Mouse (Mus musculus): ENCODE measurements around the gene Myo18b. TPM values are rescaled to one million over a fixed set of nuclear protein-coding genes. Genes with fewer than 3 reads are reported as not detected.

Gene Myo18b
- polyA plus RNA-seq, 1 experiment: 0.37 TPM

GRCm38 (mm10) chr5:112659295-112659694 is 236.9 kb downstream of the Myo18b start:
- TF ChIP-seq CTCF (IDR thresholded peaks at IDR 0.05; ENCODE audit: extremely low read depth, insufficient read length, insufficient replicate concordance, low read depth, low read length) (no peak), POLR2A (IDR thresholded peaks at IDR 0.05; ENCODE audit: low read depth, low read length) (no peak)
- Histone ChIP-seq H3K27ac (ENCODE audit: insufficient read depth, low read depth, low read length) (no peak overlapping the region), H3K4me3 (ENCODE audit: low read depth, low read length) (no peak overlapping the region), H3K36me3 (ENCODE audit: control insufficient read depth, insufficient read depth, low read length) (no peaks in the 10 kb centered on the region), H3K27me3 (ENCODE audit: control insufficient read depth, insufficient read depth, low read length) (peaks cover 6% of the 10 kb centered on the region), H3K4me1 (ENCODE audit: control insufficient read depth, insufficient read depth, insufficient read length, low read length) (no peaks in the 10 kb centered on the region)
- 37% methylated on average over 4 of the region's 4 CpGs for WGBS

DNA sequence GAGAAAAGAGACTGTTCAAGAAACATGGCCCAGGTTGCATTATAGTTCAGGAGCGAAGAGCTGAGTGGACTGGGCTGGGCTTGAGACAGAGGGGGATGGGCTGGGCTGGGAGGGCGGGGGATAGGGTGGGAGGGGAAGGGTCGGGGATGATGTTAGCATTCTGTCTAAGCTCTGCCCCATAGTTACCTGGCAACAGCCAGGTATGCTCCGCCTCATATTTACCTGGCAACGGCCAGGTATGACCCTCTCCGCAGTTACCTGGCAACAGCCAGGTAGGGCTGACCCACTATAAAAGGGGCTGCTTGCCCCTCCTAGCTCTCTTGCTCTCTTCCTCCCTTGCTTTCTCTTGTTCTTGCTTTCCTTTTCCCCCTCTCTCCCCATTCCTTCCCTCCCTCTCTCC is 239.4 kb downstream of the Myo18b start:
- Histone ChIP-seq H3K36me3 (ENCODE audit: control insufficient read depth, insufficient read depth, low read length) (no peaks in the 10 kb centered on the region), H3K4me3 (ENCODE audit: low read depth, low read length) (no peak overlapping the region), H3K4me1 (ENCODE audit: control insufficient read depth, insufficient read depth, insufficient read length, low read length) (no peaks in the 10 kb centered on the region), H3K27me3 (ENCODE audit: control insufficient read depth, insufficient read depth, low read length) (peaks cover 6% of the 10 kb centered on the region), H3K27ac (ENCODE audit: insufficient read depth, low read depth, low read length) (no peak overlapping the region)
- WGBS: 4% methylated on average over 6 of the region's 6 CpGs
- no peak for TF ChIP-seq CTCF (IDR thresholded peaks at IDR 0.05; ENCODE audit: extremely low read depth, insufficient read length, insufficient replicate concordance, low read depth, low read length)
- TF ChIP-seq POLR2A (IDR thresholded peaks at IDR 0.05; ENCODE audit: low read depth, low read length): no peak

- no peaks in the 10 kb centered on the region for H3K36me3 ChIP-seq (ENCODE audit: control insufficient read depth, insufficient read depth, low read length)
- 6% methylated on average over 15 of the region's 15 CpGs for WGBS
- H3K27ac ChIP-seq (ENCODE audit: insufficient read depth, low read depth, low read length): no peak overlapping the region
- no peaks in the 10 kb centered on the region for H3K4me1 ChIP-seq (ENCODE audit: control insufficient read depth, insufficient read depth, insufficient read length, low read length)
- TF ChIP-seq POLR2A (IDR thresholded peaks at IDR 0.05; ENCODE audit: low read depth, low read length): no peak
- no peak for TF ChIP-seq CTCF (IDR thresholded peaks at IDR 0.05; ENCODE audit: extremely low read depth, insufficient read length, insufficient replicate concordance, low read depth, low read length)
- peaks cover 6% of the 10 kb centered on the region for H3K27me3 ChIP-seq (ENCODE audit: control insufficient read depth, insufficient read depth, low read length)
- no peak overlapping the region for H3K4me3 ChIP-seq (ENCODE audit: low read depth, low read length)
These were observed 240.1 kb downstream of the Myo18b start for GRCm38 (mm10) chr5:112655986-112656541.

DNA sequence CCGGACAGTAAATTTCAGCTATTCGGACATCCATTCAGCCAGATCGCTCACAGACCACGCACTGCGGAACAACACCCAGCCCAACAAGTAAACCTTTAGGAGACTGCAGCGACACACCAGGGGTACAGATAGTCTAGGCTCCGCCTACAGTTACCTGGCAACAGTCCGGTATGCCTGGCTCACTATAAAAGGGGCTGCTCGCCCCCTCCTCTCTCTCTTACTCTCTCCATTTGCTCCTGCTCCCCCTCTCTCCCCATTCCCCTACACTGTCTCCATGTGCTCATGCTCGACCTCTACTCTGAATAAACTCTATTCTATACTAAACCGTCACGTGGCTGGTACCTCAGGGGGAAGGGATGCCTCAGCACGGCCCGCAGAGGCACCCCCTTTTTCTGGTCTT is 240.6 kb downstream of the Myo18b start:
- Histone ChIP-seq H3K27me3 (ENCODE audit: control insufficient read depth, insufficient read depth, low read length) (peaks cover 6% of the 10 kb centered on the region), H3K27ac (ENCODE audit: insufficient read depth, low read depth, low read length) (no peak overlapping the region), H3K4me3 (ENCODE audit: low read depth, low read length) (no peak overlapping the region), H3K36me3 (ENCODE audit: control insufficient read depth, insufficient read depth, low read length) (no peaks in the 10 kb centered on the region), H3K4me1 (ENCODE audit: control insufficient read depth, insufficient read depth, insufficient read length, low read length) (no peaks in the 10 kb centered on the region)
- TF ChIP-seq CTCF (IDR thresholded peaks at IDR 0.05; ENCODE audit: extremely low read depth, insufficient read length, insufficient replicate concordance, low read depth, low read length) (no peak), POLR2A (IDR thresholded peaks at IDR 0.05; ENCODE audit: low read depth, low read length) (no peak)
- WGBS: 5% methylated on average over 14 of the region's 14 CpGs

DNA sequence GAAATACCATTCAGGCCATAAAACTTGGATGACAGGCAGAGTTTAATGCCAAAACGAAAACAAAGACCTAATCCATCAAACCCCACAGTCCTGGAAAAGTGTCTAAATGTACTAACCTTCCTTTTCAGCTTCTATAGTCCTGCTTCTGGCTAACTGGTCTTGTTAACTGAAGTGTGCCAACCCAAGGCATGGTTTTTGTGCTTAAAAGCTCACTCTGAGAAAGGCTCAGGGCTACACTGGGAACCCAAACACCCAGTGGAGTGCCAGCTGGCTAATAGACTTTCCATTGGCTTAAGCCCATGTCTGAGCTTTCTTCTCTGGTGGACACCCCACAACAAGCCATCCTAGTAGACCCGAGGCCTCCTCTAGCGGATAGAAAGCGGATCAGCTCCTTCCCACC is 244.1 kb downstream of the Myo18b start:
- H3K36me3 ChIP-seq (ENCODE audit: control insufficient read depth, insufficient read depth, low read length): no peaks in the 10 kb centered on the region
- H3K4me3 ChIP-seq (ENCODE audit: low read depth, low read length): no peak overlapping the region
- 80% methylated on average over 4 of the region's 4 CpGs for WGBS
- no peak overlapping the region for H3K27ac ChIP-seq (ENCODE audit: insufficient read depth, low read depth, low read length)
- peaks cover 6% of the 10 kb centered on the region for H3K27me3 ChIP-seq (ENCODE audit: control insufficient read depth, insufficient read depth, low read length)
- no peaks in the 10 kb centered on the region for H3K4me1 ChIP-seq (ENCODE audit: control insufficient read depth, insufficient read depth, insufficient read length, low read length)
- TF ChIP-seq CTCF (IDR thresholded peaks at IDR 0.05; ENCODE audit: extremely low read depth, insufficient read length, insufficient replicate concordance, low read depth, low read length) (no peak), POLR2A (IDR thresholded peaks at IDR 0.05; ENCODE audit: low read depth, low read length) (no peak)

GRCm38 (mm10) chr5:112649164-112649702 is 246.9 kb downstream of the Myo18b start:
- Histone ChIP-seq H3K36me3 (ENCODE audit: control insufficient read depth, insufficient read depth, low read length) (no peaks in the 10 kb centered on the region), H3K27me3 (ENCODE audit: control insufficient read depth, insufficient read depth, low read length) (no peaks in the 10 kb centered on the region), H3K27ac (ENCODE audit: insufficient read depth, low read depth, low read length) (no peak overlapping the region), H3K4me3 (ENCODE audit: low read depth, low read length) (no peak overlapping the region), H3K4me1 (ENCODE audit: control insufficient read depth, insufficient read depth, insufficient read length, low read length) (no peaks in the 10 kb centered on the region)
- 76% methylated on average over 6 of the region's 6 CpGs for WGBS
- no peak for TF ChIP-seq CTCF (IDR thresholded peaks at IDR 0.05; ENCODE audit: extremely low read depth, insufficient read length, insufficient replicate concordance, low read depth, low read length)
- no peak for TF ChIP-seq POLR2A (IDR thresholded peaks at IDR 0.05; ENCODE audit: low read depth, low read length)

DNA sequence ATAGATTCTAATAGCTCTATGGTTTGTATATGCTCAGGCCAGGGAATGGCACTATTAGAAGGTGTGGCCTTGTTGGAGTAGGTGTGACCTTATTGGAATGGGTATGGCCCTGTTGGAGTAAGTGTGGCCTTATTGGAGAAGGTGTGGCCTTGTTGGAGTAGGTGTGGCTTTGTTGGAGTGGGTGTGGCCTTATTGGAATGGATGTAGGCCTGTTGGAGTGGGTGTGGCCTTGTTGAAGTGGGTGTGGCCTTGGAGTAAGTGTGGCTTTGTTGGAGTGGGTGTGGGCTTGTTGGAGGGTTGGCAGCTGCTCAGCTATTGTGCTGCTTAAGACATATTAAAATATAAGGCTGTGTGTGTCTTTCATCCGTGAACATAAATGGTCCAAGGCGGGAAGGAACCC is 249.3 kb downstream of the Myo18b start:
- Histone ChIP-seq H3K27ac (ENCODE audit: insufficient read depth, low read depth, low read length) (no peak overlapping the region), H3K4me1 (ENCODE audit: control insufficient read depth, insufficient read depth, insufficient read length, low read length) (no peaks in the 10 kb centered on the region), H3K27me3 (ENCODE audit: control insufficient read depth, insufficient read depth, low read length) (no peaks in the 10 kb centered on the region; the same call in 1 of the 2 replicates), H3K4me3 (ENCODE audit: low read depth, low read length) (no peak overlapping the region), H3K36me3 (ENCODE audit: control insufficient read depth, insufficient read depth, low read length) (no peaks in the 10 kb centered on the region)
- 86% methylated on average over 2 of the region's 2 CpGs for WGBS
- no peak for TF ChIP-seq CTCF (IDR thresholded peaks at IDR 0.05; ENCODE audit: extremely low read depth, insufficient read length, insufficient replicate concordance, low read depth, low read length)
- no peak for TF ChIP-seq POLR2A (IDR thresholded peaks at IDR 0.05; ENCODE audit: low read depth, low read length)
